Mouse (Mus musculus) urinary bladder, postnatal 10 days (tissue): ENCODE measurements around the gene Eif5a.

ENCODE experiments used
- DNase-seq: peaks from one replicate; pipeline ENCODE4 v3.0.0; 2022; ENCODE audit warnings: low spot score

Eif5a gene

GRCm38 (mm10) chr11:69902972-69903371, 18.8 kb downstream of the Eif5a start:
- DNase-seq = no peak

- DNase-seq = no peak
These were observed 19.8 kb downstream of the Eif5a start for GRCm38 (mm10) chr11:69901993-69902392.

GRCm38 (mm10) chr11:69901406-69901846, 20.3 kb downstream of the Eif5a start:
- peak; percentile 84 for DNase-seq

GRCm38 (mm10) chr11:69900471-69901405, 21.0 kb downstream of the Eif5a start, which contains the start of the genes 2810408A11Rik and Neurl4:
Gene 2810408A11Rik (minus strand): TSS chr11:69900987.
Gene Neurl4 (plus strand): TSS chr11:69901072.
- DNase-seq = no peak

- DNase-seq = no peak
These were observed 21.9 kb downstream of the Eif5a start for GRCm38 (mm10) chr11:69899870-69900269.

- no peak for DNase-seq
These were observed 26.5 kb downstream of the Eif5a start, which contains the start of gene Acap1 for GRCm38 (mm10) chr11:69895291-69895690. Gene Acap1 (minus strand): TSS chr11:69895539.

- DNase-seq = no peak
These were observed 27.1 kb downstream of the Eif5a start for GRCm38 (mm10) chr11:69894671-69895070.

- DNase-seq = no peak
These were observed 30.3 kb downstream of the Eif5a start for GRCm38 (mm10) chr11:69891482-69891881.

- DNase-seq = no peak
These were observed 34.7 kb downstream of the Eif5a start for GRCm38 (mm10) chr11:69886907-69887635.

- no peak for DNase-seq
These were observed 37.1 kb downstream of the Eif5a start for GRCm38 (mm10) chr11:69884663-69885062.

GRCm38 (mm10) chr11:69884240-69884639, 37.5 kb downstream of the Eif5a start:
- no peak for DNase-seq

- DNase-seq = no peak
These were observed 38.1 kb downstream of the Eif5a start for GRCm38 (mm10) chr11:69883527-69884151.

GRCm38 (mm10) chr11:69883066-69883465, 38.7 kb downstream of the Eif5a start:
- DNase-seq = no peak

GRCm38 (mm10) chr11:69881787-69882670, 39.7 kb downstream of the Eif5a start:
- DNase-seq = no peak

GRCm38 (mm10) chr11:69880853-69881603, 40.7 kb downstream of the Eif5a start, which contains the start of gene Kctd11:
Gene Kctd11 (minus strand): TSS chr11:69881406.
- peak; percentile 57 for DNase-seq

GRCm38 (mm10) chr11:69880506-69880852, 41.3 kb downstream of the Eif5a start:
- no peak for DNase-seq

- no peak for DNase-seq
These were observed 42.0 kb downstream of the Eif5a start for GRCm38 (mm10) chr11:69879711-69880110.

GRCm38 (mm10) chr11:69878952-69879351, 42.8 kb downstream of the Eif5a start:
- no peak for DNase-seq

- DNase-seq = no peak
These were observed 43.4 kb downstream of the Eif5a start for GRCm38 (mm10) chr11:69878399-69878798.

- DNase-seq = no peak
These were observed 43.9 kb downstream of the Eif5a start, which contains the start of gene Tmem95 for GRCm38 (mm10) chr11:69877878-69878277. Gene Tmem95 (minus strand): TSS chr11:69878018.
